Mouse (Mus musculus): Measurements from ENCODE around the gene Hdac1. TPM values are rescaled to one million over a fixed set of nuclear protein-coding genes. Genes with fewer than 3 reads are reported as not detected.

The Hdac1 gene
- total RNA-seq, 2 experiments from 2014 or later = 41.1 to 42.9 TPM

- no peak for ATAC-seq (replicated peaks; ENCODE audit: low FRiP score, poor library complexity, severe bottlenecking)
These were observed 46.6 kb downstream of the Hdac1 start for GRCm38 (mm10) chr4:129495672-129496562.

DNA sequence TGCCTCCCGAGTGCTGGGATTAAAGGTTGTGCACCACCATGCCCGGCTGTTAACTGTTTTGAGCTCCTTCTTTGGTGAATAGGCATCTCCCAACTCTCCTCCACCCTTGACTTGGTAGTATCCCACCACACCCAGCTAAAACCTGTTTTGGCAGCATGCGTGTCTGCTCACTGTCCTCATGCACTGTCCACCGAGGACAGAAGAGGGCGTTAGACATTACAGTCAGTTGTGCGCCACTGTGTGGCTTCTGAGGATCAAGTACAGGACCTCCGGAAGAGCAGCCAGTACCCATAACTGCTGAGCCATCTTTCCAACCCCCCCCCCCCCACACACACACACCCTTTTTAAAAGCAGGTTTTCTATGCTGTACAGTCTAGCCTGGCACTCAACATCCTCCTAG, 47.8 kb downstream of the Hdac1 start:
- no peak for ATAC-seq (replicated peaks; ENCODE audit: low FRiP score, poor library complexity, severe bottlenecking)

GRCm38 (mm10) chr4:129490972-129491880, 51.3 kb downstream of the Hdac1 start, which contains the start of the genes Tssk3 and Fam229a:
Tssk3 (minus strand) TSS chr4:129491022.
Fam229a (plus strand) TSS chr4:129491190.
- no peak for ATAC-seq (replicated peaks; ENCODE audit: low FRiP score, poor library complexity, severe bottlenecking)

GRCm38 (mm10) chr4:129481090-129481489, 61.4 kb downstream of the Hdac1 start:
- ATAC-seq (replicated peaks; ENCODE audit: low FRiP score, poor library complexity, severe bottlenecking) = no peak

GRCm38 (mm10) chr4:129479863-129480262, 62.6 kb downstream of the Hdac1 start:
- ATAC-seq (replicated peaks; ENCODE audit: low FRiP score, poor library complexity, severe bottlenecking) = no peak

GRCm38 (mm10) chr4:129476047-129476446, 66.5 kb downstream of the Hdac1 start:
- ATAC-seq (replicated peaks; ENCODE audit: low FRiP score, poor library complexity, severe bottlenecking) = no peak

Other genes starting within 250 kb of the Hdac1 start
- gene Rbbp4, start 207.3 kb downstream of the Hdac1 start, total RNA-seq (2015; ENCODE audit: low replicate concordance) = 60.2 and 64.6 TPM in 2 replicates
- gene Rbbp4, start 207.3 kb downstream of the Hdac1 start, total RNA-seq (2017; ENCODE audit: low replicate concordance) = 61.6 and 122 TPM in 2 replicates
- gene Zbtb8os, start 207.0 kb downstream of the Hdac1 start, total RNA-seq (2015; ENCODE audit: low replicate concordance) = 6.9 and 14.8 TPM in 2 replicates
- gene Zbtb8os, start 207.0 kb downstream of the Hdac1 start, total RNA-seq (2017; ENCODE audit: low replicate concordance) = 4.9 and 19.1 TPM in 2 replicates
- 2.3 TPM in 1 of 2 replicates, not detected in the other for gene Zbtb8a, start 164.6 kb downstream of the Hdac1 start, total RNA-seq (2015; ENCODE audit: low replicate concordance)
- gene Zbtb8a, start 164.6 kb downstream of the Hdac1 start, total RNA-seq (2017; ENCODE audit: low replicate concordance) = 1.5 and 1.7 TPM in 2 replicates
- gene Zbtb8b, start 101.9 kb downstream of the Hdac1 start, total RNA-seq (2015; ENCODE audit: low replicate concordance) = not detected in 2 replicates
- gene Zbtb8b, start 101.9 kb downstream of the Hdac1 start, total RNA-seq (2017; ENCODE audit: low replicate concordance) = not detected in 2 replicates
- 720 and 842 TPM in 2 replicates for gene Bsdc1, start 81.1 kb downstream of the Hdac1 start, total RNA-seq (2015; ENCODE audit: low replicate concordance)
- gene Bsdc1, start 81.1 kb downstream of the Hdac1 start, total RNA-seq (2017; ENCODE audit: low replicate concordance) = 1,074 and 1,469 TPM in 2 replicates
- not detected in 2 replicates for gene Tssk3, start 51.7 kb downstream of the Hdac1 start, total RNA-seq (2015; ENCODE audit: low replicate concordance)
- not detected in 2 replicates for gene Tssk3, start 51.7 kb downstream of the Hdac1 start, total RNA-seq (2017; ENCODE audit: low replicate concordance)
- gene Fam229a, start 51.5 kb downstream of the Hdac1 start, total RNA-seq (2015; ENCODE audit: low replicate concordance) = 3.3 TPM in 1 of 2 replicates, not detected in the other
- 0.68 and 2.1 TPM in 2 replicates for gene Fam229a, start 51.5 kb downstream of the Hdac1 start, total RNA-seq (2017; ENCODE audit: low replicate concordance)
- gene Marcksl1, start 29.1 kb downstream of the Hdac1 start, total RNA-seq (2015; ENCODE audit: low replicate concordance) = 12.5 and 23.4 TPM in 2 replicates
- gene Marcksl1, start 29.1 kb downstream of the Hdac1 start, total RNA-seq (2017; ENCODE audit: low replicate concordance) = 7.4 and 13.1 TPM in 2 replicates
- gene Lck, start 30.9 kb upstream of the Hdac1 start, total RNA-seq (2015; ENCODE audit: low replicate concordance) = 2.9 TPM in 1 of 2 replicates, not detected in the other
- 4.3 and 6.1 TPM in 2 replicates for gene Lck, start 30.9 kb upstream of the Hdac1 start, total RNA-seq (2017; ENCODE audit: low replicate concordance)
- not detected in 2 replicates for gene Fam167b, start 35.8 kb upstream of the Hdac1 start, total RNA-seq (2015; ENCODE audit: low replicate concordance)
- not detected in 2 replicates for gene Fam167b, start 35.8 kb upstream of the Hdac1 start, total RNA-seq (2017; ENCODE audit: low replicate concordance)
- 92.8 and 113 TPM in 2 replicates for gene Eif3i, start 57.9 kb upstream of the Hdac1 start, total RNA-seq (2015; ENCODE audit: low replicate concordance)
- 50.9 and 56.7 TPM in 2 replicates for gene Eif3i, start 57.9 kb upstream of the Hdac1 start, total RNA-seq (2017; ENCODE audit: low replicate concordance)
- gene Tmem234, start 58.0 kb upstream of the Hdac1 start, total RNA-seq (2015; ENCODE audit: low replicate concordance) = 37.9 and 60.8 TPM in 2 replicates
- 82.2 and 119 TPM in 2 replicates for gene Tmem234, start 58.0 kb upstream of the Hdac1 start, total RNA-seq (2017; ENCODE audit: low replicate concordance)
- not detected in 2 replicates for gene Dcdc2b, start 71.5 kb upstream of the Hdac1 start, total RNA-seq (2015; ENCODE audit: low replicate concordance)
- gene Dcdc2b, start 71.5 kb upstream of the Hdac1 start, total RNA-seq (2017; ENCODE audit: low replicate concordance) = not detected in 2 replicates
- gene Iqcc, start 76.4 kb upstream of the Hdac1 start, total RNA-seq (2015; ENCODE audit: low replicate concordance) = 1.7 and 2.7 TPM in 2 replicates
- gene Iqcc, start 76.4 kb upstream of the Hdac1 start, total RNA-seq (2017; ENCODE audit: low replicate concordance) = 0.98 and 2.6 TPM in 2 replicates
- gene Ccdc28b, start 81.2 kb upstream of the Hdac1 start, total RNA-seq (2015; ENCODE audit: low replicate concordance) = 2.1 and 22.4 TPM in 2 replicates
- 5.2 and 11.7 TPM in 2 replicates for gene Ccdc28b, start 81.2 kb upstream of the Hdac1 start, total RNA-seq (2017; ENCODE audit: low replicate concordance)
- 6.7 and 10.0 TPM in 2 replicates for gene Txlna, start 98.4 kb upstream of the Hdac1 start, total RNA-seq (2015; ENCODE audit: low replicate concordance)
- gene Txlna, start 98.4 kb upstream of the Hdac1 start, total RNA-seq (2017; ENCODE audit: low replicate concordance) = 11.3 and 20.8 TPM in 2 replicates
- 7.9 and 11.9 TPM in 2 replicates for gene Kpna6, start 130.1 kb upstream of the Hdac1 start, total RNA-seq (2015; ENCODE audit: low replicate concordance)
- 7.6 and 10.3 TPM in 2 replicates for gene Kpna6, start 130.1 kb upstream of the Hdac1 start, total RNA-seq (2017; ENCODE audit: low replicate concordance)
- 6.3 and 14.4 TPM in 2 replicates for gene Tmem39b, start 154.1 kb upstream of the Hdac1 start, total RNA-seq (2015; ENCODE audit: low replicate concordance)
- 0.28 and 0.68 TPM in 2 replicates for gene Tmem39b, start 154.1 kb upstream of the Hdac1 start, total RNA-seq (2017; ENCODE audit: low replicate concordance)
- gene Khdrbs1, start 199.6 kb upstream of the Hdac1 start, total RNA-seq (2015; ENCODE audit: low replicate concordance) = 20.9 and 26.3 TPM in 2 replicates
- gene Khdrbs1, start 199.6 kb upstream of the Hdac1 start, total RNA-seq (2017; ENCODE audit: low replicate concordance) = 20.2 and 24.3 TPM in 2 replicates

Measured in erythroblast, adult 5-6 weeks (primary cell).